Mouse (Mus musculus): ENCODE results near the gene Ptp4a2. TPM values are rescaled to one million over a fixed set of nuclear protein-coding genes. Genes with fewer than 3 reads are reported as not detected.
"Not testable (repeated sequence)": the region's sequence is repeated elsewhere in the genome, so short reads cannot be mapped to it uniquely, and the experiment has no call there.

Gene Ptp4a2
- polyA plus RNA-seq (2014; fragmentation: Nextera tagmentation; extraction: Ambion mirVana): 315 and 335 TPM in 2 replicates

- WGBS: 8% methylated on average over 35 of the region's 35 CpGs
- Histone ChIP-seq H3K9me3 (ENCODE audit: control insufficient read depth, low read length) (no peaks in the 10 kb centered on the region), H3K9ac (ENCODE audit: low read length) (peak within 1 kb of the TSS; percentile 63), H3K4me1 (ENCODE audit: control insufficient read depth, insufficient read depth, low read length) (peaks cover 11% of the 10 kb centered on the region), H3K27ac (replicated peaks; ENCODE audit: low read depth, low read length) (0 out of 2 replicates have a peak within 1 kb of the TSS, but pooled peaks have one; percentile 36), H3K36me3 (ENCODE audit: control insufficient read depth, insufficient read depth, low read length) (no peaks in the 10 kb centered on the region), H3K4me3 (ENCODE audit: low read depth, low read length) (peak within 1 kb of the TSS; percentile 36), H3K27me3 (ENCODE audit: control insufficient read depth, insufficient read depth, low read length) (no peaks in the 10 kb centered on the region), H3K4me2 (ENCODE audit: low read depth, severe bottlenecking) (peak within 1 kb of the TSS; percentile 77)
- ATAC-seq (ENCODE audit: insufficient number of reproducible peaks, low FRiP score, low TSS enrichment, low read depth) (peak; percentile 54; the same call in 1 of the 2 replicates), DNase-seq (ENCODE audit: low spot score) (peak; percentile 60)
These were observed at the start of gene Ptp4a2 for GRCm38 (mm10) chr4:129810798-129811604. TSS of gene Ptp4a2 (plus strand) at chr4:129811219.

DNA sequence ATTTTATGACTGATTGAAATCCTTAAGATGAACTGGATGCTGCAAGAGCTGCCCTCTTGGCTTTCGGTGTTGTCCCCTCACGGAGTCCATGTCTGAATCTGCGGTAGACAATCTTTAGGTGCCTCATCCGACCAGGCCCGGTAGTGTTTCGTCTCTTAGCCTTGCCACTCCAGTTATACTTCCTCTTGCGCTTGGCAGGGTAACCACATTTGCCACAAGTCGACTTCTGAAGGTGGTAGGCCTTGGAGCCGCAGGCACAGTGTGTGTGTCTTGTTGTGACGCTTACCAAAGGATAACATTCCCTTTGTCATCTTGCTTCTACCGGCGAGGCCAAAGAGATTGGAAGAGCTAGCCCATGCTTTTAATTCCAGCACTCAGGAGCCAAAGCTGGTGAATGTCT, 49.4 kb upstream of the Ptp4a2 start:
- no peak overlapping the region for H3K4me2 ChIP-seq (ENCODE audit: low read depth, severe bottlenecking)
- no peak overlapping the region for H3K27ac ChIP-seq (replicated peaks; ENCODE audit: low read depth, low read length)
- ATAC-seq (ENCODE audit: insufficient number of reproducible peaks, low FRiP score, low TSS enrichment, low read depth) (no peak), DNase-seq (ENCODE audit: low spot score) (no peak)
- no peaks in the 10 kb centered on the region for H3K27me3 ChIP-seq (ENCODE audit: control insufficient read depth, insufficient read depth, low read length)
- H3K9ac ChIP-seq (ENCODE audit: low read length): no peak overlapping the region
- H3K4me3 ChIP-seq (ENCODE audit: low read depth, low read length): no peak overlapping the region
- 92% methylated on average over 12 of the region's 12 CpGs for WGBS
- no peaks in the 10 kb centered on the region for H3K4me1 ChIP-seq (ENCODE audit: control insufficient read depth, insufficient read depth, low read length)
- no peaks in the 10 kb centered on the region for H3K36me3 ChIP-seq (ENCODE audit: control insufficient read depth, insufficient read depth, low read length)
- no peaks in the 10 kb centered on the region for H3K9me3 ChIP-seq (ENCODE audit: control insufficient read depth, low read length)

DNA sequence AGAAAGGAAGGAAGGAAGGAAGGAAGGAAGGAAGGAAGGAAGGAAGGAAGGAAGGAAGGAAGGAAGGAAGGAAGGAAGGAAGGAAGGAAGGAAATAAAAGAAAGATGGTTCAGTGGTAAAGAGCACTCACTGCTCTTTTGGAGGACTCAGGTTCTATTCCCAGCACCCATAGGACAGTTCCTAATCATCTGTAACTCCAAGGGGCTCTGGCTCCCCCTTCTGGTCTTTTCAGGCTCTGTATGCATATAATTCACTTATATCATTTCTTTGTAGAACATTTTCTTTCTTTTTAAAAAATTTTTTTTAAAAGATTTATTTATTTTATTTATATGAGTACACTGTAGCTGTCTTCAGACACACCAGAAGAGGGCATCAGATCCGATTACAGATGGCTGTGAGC, 48.5 kb upstream of the Ptp4a2 start:
- not testable (repeated sequence) for H3K9ac ChIP-seq (ENCODE audit: low read length)

DNA sequence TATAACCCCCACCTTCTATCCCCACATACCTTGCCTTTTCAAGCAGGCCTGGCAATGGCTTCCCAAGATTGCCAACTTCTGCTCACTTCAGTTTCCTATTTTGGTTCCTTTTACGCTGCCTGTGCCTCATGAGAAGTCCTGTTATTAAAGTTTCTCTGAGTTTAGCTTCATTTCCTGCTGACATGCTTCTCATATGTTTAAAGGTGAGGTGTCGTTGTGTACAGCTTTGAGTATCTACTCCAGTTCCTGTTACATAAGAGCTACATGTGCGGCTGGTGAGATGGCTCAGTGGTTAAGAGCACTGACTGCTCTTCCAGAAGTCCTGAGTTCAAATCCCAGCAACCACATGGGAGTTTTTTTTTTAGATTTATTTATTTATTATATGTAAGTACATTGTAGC, 45.7 kb upstream of the Ptp4a2 start:
- Histone ChIP-seq H3K4me2 (ENCODE audit: low read depth, severe bottlenecking) (no peak overlapping the region), H3K36me3 (ENCODE audit: control insufficient read depth, insufficient read depth, low read length) (no peaks in the 10 kb centered on the region), H3K4me3 (ENCODE audit: low read depth, low read length) (no peak overlapping the region), H3K9ac (ENCODE audit: low read length) (no peak overlapping the region), H3K27me3 (ENCODE audit: control insufficient read depth, insufficient read depth, low read length) (no peaks in the 10 kb centered on the region), H3K27ac (replicated peaks; ENCODE audit: low read depth, low read length) (no peak overlapping the region), H3K9me3 (ENCODE audit: control insufficient read depth, low read length) (no peaks in the 10 kb centered on the region), H3K4me1 (ENCODE audit: control insufficient read depth, insufficient read depth, low read length) (no peaks in the 10 kb centered on the region)
- 82% methylated on average over 3 of the region's 3 CpGs for WGBS
- DNase-seq (ENCODE audit: low spot score) (no peak), ATAC-seq (ENCODE audit: insufficient number of reproducible peaks, low FRiP score, low TSS enrichment, low read depth) (no peak)

More for the DNA sequence above, 48.5 kb upstream of the Ptp4a2 start:
- not testable (repeated sequence) for DNase-seq (ENCODE audit: low spot score); H3K36me3 ChIP-seq (ENCODE audit: control insufficient read depth, insufficient read depth, low read length); H3K4me3 ChIP-seq (ENCODE audit: low read depth, low read length); ATAC-seq (ENCODE audit: insufficient number of reproducible peaks, low FRiP score, low TSS enrichment, low read depth); H3K27me3 ChIP-seq (ENCODE audit: control insufficient read depth, insufficient read depth, low read length); H3K4me1 ChIP-seq (ENCODE audit: control insufficient read depth, insufficient read depth, low read length); H3K9me3 ChIP-seq (ENCODE audit: control insufficient read depth, low read length); H3K27ac ChIP-seq (replicated peaks; ENCODE audit: low read depth, low read length); H3K4me2 ChIP-seq (ENCODE audit: low read depth, severe bottlenecking)
- 88% methylated on average over 1 of the region's 1 CpGs for WGBS

GRCm38 (mm10) chr4:129767782-129768181, 43.2 kb upstream of the Ptp4a2 start:
- DNase-seq (ENCODE audit: low spot score): no peak
- Histone ChIP-seq H3K4me2 (ENCODE audit: low read depth, severe bottlenecking) (no peak overlapping the region), H3K36me3 (ENCODE audit: control insufficient read depth, insufficient read depth, low read length) (no peaks in the 10 kb centered on the region), H3K4me3 (ENCODE audit: low read depth, low read length) (no peak overlapping the region), H3K4me1 (ENCODE audit: control insufficient read depth, insufficient read depth, low read length) (peaks cover 14% of the 10 kb centered on the region), H3K9ac (ENCODE audit: low read length) (no peak overlapping the region), H3K27me3 (ENCODE audit: control insufficient read depth, insufficient read depth, low read length) (no peaks in the 10 kb centered on the region), H3K9me3 (ENCODE audit: control insufficient read depth, low read length) (no peaks in the 10 kb centered on the region), H3K27ac (replicated peaks; ENCODE audit: low read depth, low read length) (no peak overlapping the region)
- ATAC-seq (ENCODE audit: insufficient number of reproducible peaks, low FRiP score, low TSS enrichment, low read depth): no peak
- 87% methylated on average over 8 of the region's 8 CpGs for WGBS

GRCm38 (mm10) chr4:129768742-129769141, 42.3 kb upstream of the Ptp4a2 start:
- not testable (repeated sequence) for H3K4me2 ChIP-seq (ENCODE audit: low read depth, severe bottlenecking); ATAC-seq (ENCODE audit: insufficient number of reproducible peaks, low FRiP score, low TSS enrichment, low read depth); DNase-seq (ENCODE audit: low spot score); H3K9ac ChIP-seq (ENCODE audit: low read length); H3K27ac ChIP-seq (replicated peaks; ENCODE audit: low read depth, low read length); H3K36me3 ChIP-seq (ENCODE audit: control insufficient read depth, insufficient read depth, low read length); H3K27me3 ChIP-seq (ENCODE audit: control insufficient read depth, insufficient read depth, low read length); H3K4me3 ChIP-seq (ENCODE audit: low read depth, low read length); H3K9me3 ChIP-seq (ENCODE audit: control insufficient read depth, low read length)
- WGBS: 87% methylated on average over 3 of the region's 3 CpGs
- peaks cover 14% of the 10 kb centered on the region for H3K4me1 ChIP-seq (ENCODE audit: control insufficient read depth, insufficient read depth, low read length)

- no peak overlapping the region for H3K27ac ChIP-seq (replicated peaks; ENCODE audit: low read depth, low read length)
- no peak overlapping the region for H3K9ac ChIP-seq (ENCODE audit: low read length)
- no peak overlapping the region for H3K4me3 ChIP-seq (ENCODE audit: low read depth, low read length)
- H3K27me3 ChIP-seq (ENCODE audit: control insufficient read depth, insufficient read depth, low read length): no peaks in the 10 kb centered on the region
- H3K9me3 ChIP-seq (ENCODE audit: control insufficient read depth, low read length): no peaks in the 10 kb centered on the region
- peaks cover 16% of the 10 kb centered on the region for H3K4me1 ChIP-seq (ENCODE audit: control insufficient read depth, insufficient read depth, low read length)
- DNase-seq (ENCODE audit: low spot score): no peak
- no peak overlapping the region for H3K4me2 ChIP-seq (ENCODE audit: low read depth, severe bottlenecking)
- no peak for ATAC-seq (ENCODE audit: insufficient number of reproducible peaks, low FRiP score, low TSS enrichment, low read depth)
- WGBS: 53% methylated on average over 6 of the region's 6 CpGs
- no peaks in the 10 kb centered on the region for H3K36me3 ChIP-seq (ENCODE audit: control insufficient read depth, insufficient read depth, low read length)
These were observed 40.4 kb upstream of the Ptp4a2 start for GRCm38 (mm10) chr4:129770600-129770999.

- Histone ChIP-seq H3K9me3 (ENCODE audit: control insufficient read depth, low read length) (no peaks in the 10 kb centered on the region), H3K4me2 (ENCODE audit: low read depth, severe bottlenecking) (peak overlapping the region; percentile 39), H3K4me1 (ENCODE audit: control insufficient read depth, insufficient read depth, low read length) (peaks cover 19% of the 10 kb centered on the region), H3K9ac (ENCODE audit: low read length) (no peak overlapping the region), H3K27ac (replicated peaks; ENCODE audit: low read depth, low read length) (peak overlapping the region; percentile 60; the same call in 1 of the 2 replicates), H3K36me3 (ENCODE audit: control insufficient read depth, insufficient read depth, low read length) (no peaks in the 10 kb centered on the region), H3K27me3 (ENCODE audit: control insufficient read depth, insufficient read depth, low read length) (no peaks in the 10 kb centered on the region), H3K4me3 (ENCODE audit: low read depth, low read length) (no peak overlapping the region)
- DNase-seq (ENCODE audit: low spot score): no peak
- 0 out of 2 replicates have a peak, but pooled peaks have one; percentile 18 for ATAC-seq (ENCODE audit: insufficient number of reproducible peaks, low FRiP score, low TSS enrichment, low read depth)
- WGBS: 16% methylated on average over 7 of the region's 7 CpGs
These were observed 39.7 kb upstream of the Ptp4a2 start for GRCm38 (mm10) chr4:129771314-129771671.
